Mouse (Mus musculus) urinary bladder, postnatal 4 days (tissue): ENCODE data around the gene Mlec.

Experiments used
- DNase-seq, 2 experiments: peaks; one replicate each; pipeline ENCODE4 v3.0.0; 2021 to 2022; ENCODE audit warnings: low spot score in 2 of 2

Mlec gene

GRCm38 (mm10) chr5:115158040-115158983, at the start of gene Mlec:
Mlec (minus strand) TSS chr5:115158179.
- peak; percentile 99 for DNase-seq

GRCm38 (mm10) chr5:115207244-115207643, 49.3 kb upstream of the Mlec start:
- DNase-seq: no peak

- DNase-seq: no peak
These were observed 46.8 kb upstream of the Mlec start for GRCm38 (mm10) chr5:115204562-115205311.

- DNase-seq: no peak
These were observed 46.0 kb upstream of the Mlec start for GRCm38 (mm10) chr5:115203735-115204561.

GRCm38 (mm10) chr5:115194626-115195221, 36.7 kb upstream of the Mlec start:
- DNase-seq: no peak

GRCm38 (mm10) chr5:115193669-115194625, 36.0 kb upstream of the Mlec start, which contains the start of gene Cabp1:
Cabp1 (minus strand) TSS chr5:115194381.
- DNase-seq: no peak

- DNase-seq: peak; percentile 53 to 71
These were observed 35.2 kb upstream of the Mlec start for GRCm38 (mm10) chr5:115193226-115193625.

- no peak for DNase-seq
These were observed 34.8 kb upstream of the Mlec start for GRCm38 (mm10) chr5:115192828-115193195.

GRCm38 (mm10) chr5:115191880-115192827, 34.2 kb upstream of the Mlec start:
- no peak for DNase-seq

GRCm38 (mm10) chr5:115190081-115190480, 32.1 kb upstream of the Mlec start:
- no peak for DNase-seq

GRCm38 (mm10) chr5:115188824-115189223, 30.8 kb upstream of the Mlec start:
- DNase-seq: no peak

- peak; percentile 86 to 95 for DNase-seq
These were observed 29.5 kb upstream of the Mlec start for GRCm38 (mm10) chr5:115187188-115188131.

GRCm38 (mm10) chr5:115186371-115187073, 28.5 kb upstream of the Mlec start:
- no peak for DNase-seq

- DNase-seq: no peak
These were observed 26.7 kb upstream of the Mlec start for GRCm38 (mm10) chr5:115184726-115185125.

- DNase-seq: no peak
These were observed 25.5 kb upstream of the Mlec start for GRCm38 (mm10) chr5:115183482-115183881.

- no peak for DNase-seq
These were observed 24.9 kb upstream of the Mlec start for GRCm38 (mm10) chr5:115182925-115183324.

GRCm38 (mm10) chr5:115181248-115181940, 23.4 kb upstream of the Mlec start:
- no peak for DNase-seq
